Mouse (Mus musculus): Measurements from ENCODE around the gene Cirbp. TPM values are rescaled to one million over a fixed set of nuclear protein-coding genes. Genes with fewer than 3 reads are reported as not detected.
A peak's percentile ranks its signal among the peaks of the same experiment; 100 is the strongest.

The Cirbp gene
- 262 and 273 TPM in 2 replicates for polyA plus RNA-seq (2016; fragmentation: Nextera tagmentation; extraction: Ambion mirVana)

GRCm38 (mm10) chr10:80165392-80166128 lies at the start of gene Cirbp:
Gene Cirbp, plus strand, starts transcription at chr10:80165985.
- Histone ChIP-seq H3K27ac (peak within 1 kb of the TSS; percentile 67), H3K4me3 (peak within 1 kb of the TSS; percentile 36), H3K9me3 (no peaks in the 10 kb centered on the region), H3K4me1 (peaks cover 60% of the 10 kb centered on the region), H3K4me2 (replicated peaks) (peak within 1 kb of the TSS; percentile 80), H3K36me3 (peaks cover 15% of the 10 kb centered on the region), H3K9ac (peak within 1 kb of the TSS; percentile 64), H3K27me3 (replicated peaks) (0 out of 2 replicates have a peak, but pooled peaks cover 7% of the 10 kb centered on the region)
- 0 out of 2 replicates have a peak, but pooled peaks have one; percentile 3 for ATAC-seq (ENCODE audit: low FRiP score, low read depth)
- WGBS: 16% methylated on average over 20 of the region's 20 CpGs

- ATAC-seq (ENCODE audit: low FRiP score, low read depth): no peak
- H3K4me1 ChIP-seq: peaks cover 39% of the 10 kb centered on the region
- H3K36me3 ChIP-seq: peaks cover 22% of the 10 kb centered on the region
- no peaks in the 10 kb centered on the region for H3K27me3 ChIP-seq (replicated peaks)
- under 1% methylated on average over 27 of the region's 27 CpGs for WGBS
- no peaks in the 10 kb centered on the region for H3K9me3 ChIP-seq
- no peak overlapping the region for H3K27ac ChIP-seq
- peak overlapping the region; percentile 83 for H3K9ac ChIP-seq
- H3K4me2 ChIP-seq (replicated peaks): peak overlapping the region; percentile 99
- H3K4me3 ChIP-seq: peak overlapping the region; percentile 90
Observed at GRCm38 (mm10) chr10:80116563-80116926, 49.2 kb upstream of the Cirbp start.

- H3K27me3 ChIP-seq (replicated peaks): no peaks in the 10 kb centered on the region
- peaks cover 39% of the 10 kb centered on the region for H3K4me1 ChIP-seq
- peaks cover 27% of the 10 kb centered on the region for H3K36me3 ChIP-seq
- H3K9ac ChIP-seq: peak overlapping the region; percentile 83
- no peak overlapping the region for H3K27ac ChIP-seq
- peak overlapping the region; percentile 90 for H3K4me3 ChIP-seq
- H3K9me3 ChIP-seq: no peaks in the 10 kb centered on the region
- H3K4me2 ChIP-seq (replicated peaks): peak overlapping the region; percentile 99
- ATAC-seq (ENCODE audit: low FRiP score, low read depth): no peak
- 6% methylated on average over 30 of the region's 30 CpGs for WGBS
Observed at GRCm38 (mm10) chr10:80116927-80117691, 48.7 kb upstream of the Cirbp start.

DNA sequence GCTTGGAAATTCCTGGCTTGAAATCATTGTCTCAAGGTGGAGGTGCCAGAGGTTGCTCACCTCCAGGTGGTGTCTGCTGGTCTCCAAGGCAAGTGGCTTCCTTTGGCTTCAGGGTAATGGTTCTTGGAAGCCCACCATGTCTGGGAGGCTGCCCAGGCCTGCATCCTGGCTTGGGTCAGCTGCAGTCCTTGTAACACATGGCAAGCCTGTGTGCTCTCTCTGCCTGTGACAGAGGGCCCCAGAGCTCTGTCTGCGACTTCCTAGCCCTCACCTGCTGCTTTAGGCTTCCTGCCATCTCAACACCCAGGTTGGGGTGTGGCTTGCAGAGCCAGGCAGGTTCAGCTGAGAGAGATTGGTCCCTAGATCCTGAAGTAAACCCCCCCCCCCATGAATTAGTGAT lies 48.0 kb upstream of the Cirbp start:
- Histone ChIP-seq H3K36me3 (peaks cover 28% of the 10 kb centered on the region), H3K27ac (0 out of 2 replicates have a peak overlapping the region, but pooled peaks have one; percentile 27)
- 71% methylated on average over 1 of the region's 1 CpGs for WGBS

GRCm38 (mm10) chr10:80118552-80118951 lies 47.2 kb upstream of the Cirbp start:
- Histone ChIP-seq H3K4me1 (peaks cover 39% of the 10 kb centered on the region), H3K4me3 (peak overlapping the region; percentile 90), H3K4me2 (replicated peaks) (peak overlapping the region; percentile 99), H3K9ac (peak overlapping the region; percentile 83), H3K27me3 (replicated peaks) (no peaks in the 10 kb centered on the region), H3K36me3 (peaks cover 30% of the 10 kb centered on the region), H3K27ac (0 out of 2 replicates have a peak overlapping the region, but pooled peaks have one; percentile 27), H3K9me3 (no peaks in the 10 kb centered on the region)
- no peak for ATAC-seq (ENCODE audit: low FRiP score, low read depth)
- 52% methylated on average over 6 of the region's 6 CpGs for WGBS

More for the DNA sequence above, 48.0 kb upstream of the Cirbp start:
- Histone ChIP-seq H3K4me2 (replicated peaks) (peak overlapping the region; percentile 99), H3K9ac (peak overlapping the region; percentile 83), H3K4me1 (peaks cover 39% of the 10 kb centered on the region), H3K4me3 (peak overlapping the region; percentile 90), H3K27me3 (replicated peaks) (no peaks in the 10 kb centered on the region), H3K9me3 (no peaks in the 10 kb centered on the region)
- ATAC-seq (ENCODE audit: low FRiP score, low read depth): no peak

GRCm38 (mm10) chr10:80120146-80120545 lies 45.6 kb upstream of the Cirbp start:
- no peaks in the 10 kb centered on the region for H3K9me3 ChIP-seq
- no peak overlapping the region for H3K4me3 ChIP-seq
- H3K27ac ChIP-seq: no peak overlapping the region
- peaks cover 46% of the 10 kb centered on the region for H3K36me3 ChIP-seq
- WGBS: 90% methylated on average over 2 of the region's 2 CpGs
- ATAC-seq (ENCODE audit: low FRiP score, low read depth): no peak
- H3K4me2 ChIP-seq (replicated peaks): no peak overlapping the region
- no peak overlapping the region for H3K9ac ChIP-seq
- no peaks in the 10 kb centered on the region for H3K27me3 ChIP-seq (replicated peaks)
- H3K4me1 ChIP-seq: peaks cover 39% of the 10 kb centered on the region

- WGBS: 94% methylated on average over 2 of the region's 2 CpGs
- no peak overlapping the region for H3K4me3 ChIP-seq
- no peaks in the 10 kb centered on the region for H3K27me3 ChIP-seq (replicated peaks)
- peaks cover 38% of the 10 kb centered on the region for H3K4me1 ChIP-seq
- no peaks in the 10 kb centered on the region for H3K9me3 ChIP-seq
- no peak overlapping the region for H3K27ac ChIP-seq
- ATAC-seq (ENCODE audit: low FRiP score, low read depth): no peak
- peaks cover 61% of the 10 kb centered on the region for H3K36me3 ChIP-seq
- no peak overlapping the region for H3K4me2 ChIP-seq (replicated peaks)
- H3K9ac ChIP-seq: no peak overlapping the region
Observed at GRCm38 (mm10) chr10:80121639-80122038, 44.1 kb upstream of the Cirbp start.

DNA sequence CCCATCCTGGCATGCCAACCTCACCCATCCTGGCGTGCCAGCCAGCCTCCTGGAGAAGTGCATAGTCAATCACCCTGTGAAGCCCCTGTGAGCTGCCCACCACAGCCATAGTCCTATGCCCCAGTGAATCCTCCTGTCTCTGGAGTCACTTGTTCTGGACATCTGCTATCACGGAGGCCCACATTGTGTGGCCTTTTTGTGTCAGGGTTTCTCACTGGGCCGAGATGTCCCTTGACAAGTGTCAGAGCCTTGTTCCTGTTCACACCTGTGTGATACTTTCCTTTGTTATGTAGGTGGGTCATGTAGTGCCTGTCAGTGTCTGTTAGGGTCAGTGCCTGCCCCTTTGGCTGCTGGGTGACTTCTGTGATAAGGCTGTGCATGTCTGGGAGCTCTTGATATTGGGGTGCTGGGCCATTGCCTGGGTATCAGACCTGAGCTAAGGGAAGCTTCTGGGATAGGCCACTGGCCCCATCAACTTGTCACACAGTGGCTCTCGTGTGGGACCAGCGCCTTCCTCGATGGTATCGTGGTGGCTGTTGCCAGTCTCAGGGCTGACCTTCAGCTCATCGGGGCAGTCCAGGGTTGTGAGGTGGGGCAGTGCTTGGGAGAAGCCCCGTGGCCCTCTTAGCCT lies 41.7 kb upstream of the Cirbp start:
- Histone ChIP-seq H3K27ac (no peak overlapping the region), H3K4me3 (no peak overlapping the region), H3K4me1 (peaks cover 14% of the 10 kb centered on the region), H3K36me3 (peaks cover 85% of the 10 kb centered on the region), H3K9me3 (no peaks in the 10 kb centered on the region), H3K27me3 (replicated peaks) (no peaks in the 10 kb centered on the region), H3K9ac (no peak overlapping the region), H3K4me2 (replicated peaks) (no peak overlapping the region)
- no peak for ATAC-seq (ENCODE audit: low FRiP score, low read depth)
- WGBS: 89% methylated on average over 9 of the region's 9 CpGs

DNA sequence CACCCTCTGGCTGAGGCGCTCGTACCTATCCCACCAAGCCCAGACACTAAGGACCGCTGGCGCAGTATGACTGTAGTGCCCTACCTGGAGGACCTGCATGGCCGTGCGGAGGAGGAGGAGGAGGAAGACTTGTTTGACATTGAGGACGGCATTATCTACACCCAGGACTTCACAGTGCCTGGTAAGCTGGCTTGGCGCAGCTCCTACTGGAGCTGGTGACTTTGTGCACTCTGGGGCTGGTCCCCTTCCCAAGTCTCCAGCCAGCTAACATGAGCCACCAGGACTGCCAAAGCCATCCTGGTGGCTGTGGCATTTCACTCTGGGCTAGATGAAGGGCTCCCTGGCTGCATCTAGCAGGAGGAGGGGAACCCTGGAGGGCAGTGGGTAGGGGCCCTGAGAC lies 37.9 kb upstream of the Cirbp start:
- Histone ChIP-seq H3K4me3 (no peak overlapping the region), H3K27ac (no peak overlapping the region), H3K27me3 (replicated peaks) (peaks cover 17% of the 10 kb centered on the region), H3K4me2 (replicated peaks) (no peak overlapping the region), H3K9me3 (no peaks in the 10 kb centered on the region), H3K9ac (no peak overlapping the region), H3K4me1 (peaks cover 15% of the 10 kb centered on the region; the same call in 1 of the 2 replicates), H3K36me3 (peaks cover 95% of the 10 kb centered on the region)
- 95% methylated on average over 8 of the region's 8 CpGs for WGBS
- ATAC-seq (ENCODE audit: low FRiP score, low read depth): no peak

DNA sequence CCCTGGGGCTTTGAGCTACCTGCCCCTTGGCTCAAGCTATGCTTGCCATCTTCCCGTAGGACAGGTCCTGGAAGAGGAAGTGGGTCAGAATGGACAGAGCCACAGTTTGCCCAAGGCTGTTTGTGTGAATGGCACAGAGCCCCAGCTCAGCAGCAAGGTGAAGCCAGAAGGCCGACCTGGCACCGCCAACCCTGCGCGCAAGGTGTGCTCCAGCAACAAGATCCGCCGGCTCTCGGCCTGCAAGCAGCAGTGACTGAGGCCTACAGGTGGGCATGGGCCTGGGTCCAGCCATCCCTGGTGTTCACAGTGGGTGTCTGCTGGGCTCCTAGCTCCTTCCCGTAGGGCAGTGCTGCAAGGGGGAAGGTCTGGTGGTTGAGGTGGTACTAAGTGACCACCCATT lies 35.9 kb upstream of the Cirbp start:
- Histone ChIP-seq H3K9me3 (no peaks in the 10 kb centered on the region), H3K36me3 (peaks cover 95% of the 10 kb centered on the region), H3K9ac (no peak overlapping the region), H3K4me2 (replicated peaks) (no peak overlapping the region), H3K27ac (no peak overlapping the region), H3K27me3 (replicated peaks) (peaks cover 25% of the 10 kb centered on the region), H3K4me1 (peaks cover 15% of the 10 kb centered on the region; the same call in 1 of the 2 replicates), H3K4me3 (no peak overlapping the region)
- 93% methylated on average over 9 of the region's 9 CpGs for WGBS
- ATAC-seq (ENCODE audit: low FRiP score, low read depth): no peak

- H3K27me3 ChIP-seq (replicated peaks): peaks cover 29% of the 10 kb centered on the region
- H3K9me3 ChIP-seq: no peaks in the 10 kb centered on the region
- H3K4me2 ChIP-seq (replicated peaks): no peak overlapping the region
- H3K9ac ChIP-seq: no peak overlapping the region
- 84% methylated on average over 18 of the region's 18 CpGs for WGBS
- H3K27ac ChIP-seq: no peak overlapping the region
- 0 out of 2 replicates have a peak overlapping the region, but pooled peaks have one; percentile 9 for H3K4me3 ChIP-seq
- H3K36me3 ChIP-seq: peaks cover 95% of the 10 kb centered on the region
- no peak for ATAC-seq (ENCODE audit: low FRiP score, low read depth)
- peaks cover 15% of the 10 kb centered on the region; the same call in 1 of the 2 replicates for H3K4me1 ChIP-seq
Observed at GRCm38 (mm10) chr10:80130403-80131031, 35.3 kb upstream of the Cirbp start.
